Mouse (Mus musculus): ENCODE measurements around the gene Tusc2.
A peak's percentile ranks its signal among the peaks of the same experiment; 100 is the strongest.

Gene Tusc2

DNA sequence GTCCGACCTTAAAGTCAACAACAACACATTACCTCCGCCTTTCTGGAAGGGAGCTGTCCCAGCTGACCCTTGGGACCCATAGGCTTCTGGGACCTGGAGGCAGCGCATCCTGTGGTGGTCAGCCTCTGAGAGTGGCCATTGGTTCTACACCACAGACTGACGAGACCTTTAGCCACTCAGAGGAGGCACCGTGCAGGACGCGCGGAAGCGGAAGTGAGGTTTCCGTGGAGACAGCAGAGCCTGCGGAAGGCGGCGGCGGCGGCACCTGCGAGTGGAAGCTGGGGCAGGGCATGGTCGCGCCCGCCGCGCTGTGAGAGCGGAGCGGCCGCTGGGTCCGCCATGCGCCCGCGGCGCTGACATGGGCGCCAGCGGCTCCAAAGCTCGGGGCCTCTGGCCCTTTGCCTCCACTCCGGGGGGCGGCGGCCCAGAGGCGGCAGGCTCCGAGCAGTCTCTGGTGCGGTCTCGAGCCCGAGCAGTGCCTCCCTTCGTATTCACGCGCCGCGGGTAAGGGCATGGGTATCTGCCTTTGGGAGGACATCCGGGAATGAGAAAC, at the start of gene Tusc2:
Tusc2 (plus strand) TSS at position 227 of the 553 bp plus-strand sequence.
- peak; percentile 94 to 95 for DNase-seq

DNA sequence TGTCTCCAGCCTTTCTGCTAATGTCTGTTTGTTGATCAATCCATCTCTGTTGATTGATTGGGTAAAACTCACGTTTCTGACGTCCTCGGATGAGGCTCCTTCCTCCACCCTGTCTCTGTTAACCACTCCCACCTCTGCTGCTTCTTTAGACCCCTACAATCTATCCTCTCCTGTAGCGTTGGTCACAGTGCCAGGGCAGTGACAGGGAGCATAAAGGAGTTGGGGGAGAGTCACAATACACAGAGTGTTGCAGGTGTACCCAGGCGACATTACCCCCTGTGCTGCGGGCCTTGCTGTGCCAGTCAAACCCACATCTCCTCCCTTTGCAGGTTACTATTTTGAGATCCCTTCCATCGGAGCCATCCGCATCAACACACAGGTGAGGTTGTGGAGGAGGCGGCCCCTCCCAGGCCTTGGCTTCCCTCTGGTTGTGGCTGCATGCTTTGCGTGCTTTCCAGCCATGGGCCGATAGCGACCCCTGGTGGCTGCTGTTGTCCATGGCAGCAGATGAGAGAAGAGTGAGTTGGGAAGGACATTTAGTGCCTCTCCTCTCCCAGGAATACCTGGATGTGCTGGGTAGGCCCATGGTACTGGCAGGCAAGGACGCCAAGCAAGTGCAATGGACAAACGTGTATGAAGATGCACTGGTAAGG, 48.6 kb upstream of the Tusc2 start:
- DNase-seq: peak; percentile 94 to 95

DNA sequence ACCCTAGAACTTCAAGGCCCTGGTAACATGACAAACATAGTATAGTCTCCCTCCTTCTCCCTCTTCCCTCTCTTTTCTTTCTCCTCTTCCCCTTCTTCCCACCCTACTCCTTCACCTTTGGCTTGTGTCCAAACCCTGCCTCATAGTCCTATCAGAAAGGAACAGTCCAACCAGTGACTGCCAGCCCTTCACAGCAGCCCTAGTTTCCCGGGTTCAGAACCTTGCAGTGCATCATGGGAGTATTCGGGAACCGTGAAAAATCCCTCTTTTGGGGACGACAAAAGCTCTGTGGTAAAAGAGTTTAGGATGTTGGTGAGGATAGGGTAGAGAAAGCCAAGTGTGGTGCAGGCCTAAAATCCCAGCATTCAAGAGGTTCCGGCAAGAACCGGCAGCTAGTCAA, 42.7 kb upstream of the Tusc2 start:
- no peak for DNase-seq

DNA sequence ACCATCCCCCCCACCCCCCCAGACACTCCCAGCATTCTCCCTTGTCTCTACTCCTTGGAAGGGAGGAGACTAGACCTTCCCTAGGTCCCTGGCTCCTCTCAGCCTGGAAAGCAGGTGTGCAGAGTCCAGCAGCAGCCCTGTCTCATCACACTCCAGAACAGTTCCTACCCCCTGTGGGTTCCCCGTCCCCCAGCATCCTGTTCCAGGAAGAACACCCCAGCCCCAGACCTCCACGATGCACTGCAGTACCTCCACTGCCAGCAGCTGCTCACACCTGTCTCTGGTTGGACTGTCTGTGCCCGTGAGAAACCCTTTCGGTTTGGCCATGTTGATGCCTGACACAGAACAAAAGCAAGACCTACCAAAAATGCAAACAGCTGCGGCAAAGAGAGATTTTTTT, 41.9 kb upstream of the Tusc2 start:
- no peak for DNase-seq

DNA sequence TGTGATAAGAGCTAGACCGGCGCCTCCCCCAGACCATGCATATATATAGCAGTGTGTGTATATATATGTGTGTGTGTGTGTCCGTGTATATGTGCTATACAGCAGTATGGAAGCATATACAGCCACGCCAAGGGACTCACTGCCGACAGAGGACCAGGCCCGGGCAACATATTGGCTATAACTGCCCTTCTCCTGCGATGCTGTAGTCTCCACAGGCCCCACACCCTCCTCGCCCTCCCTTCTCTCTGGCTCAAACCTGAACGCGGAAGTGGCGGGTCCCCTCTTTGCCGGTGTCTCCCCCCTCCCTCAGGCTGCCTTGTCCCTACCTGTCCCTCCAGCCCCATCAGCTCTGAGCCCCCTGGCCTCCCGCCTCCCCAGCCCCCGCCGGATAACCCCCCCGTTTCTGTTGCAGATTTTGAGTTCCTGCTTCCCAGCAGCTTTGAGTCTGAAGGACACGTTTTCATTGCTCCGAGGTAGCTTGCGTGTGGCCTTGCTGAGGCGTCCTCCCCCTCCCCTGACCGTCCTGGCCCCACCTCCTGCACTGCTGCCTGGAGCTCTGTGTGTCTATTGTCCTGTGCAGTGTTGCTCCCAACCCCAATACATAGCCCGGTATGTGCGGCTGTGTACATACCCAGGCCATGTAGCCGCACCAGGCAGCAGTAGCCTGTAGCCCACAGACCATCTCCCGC, 41.2 kb upstream of the Tusc2 start:
- no peak for DNase-seq

DNA sequence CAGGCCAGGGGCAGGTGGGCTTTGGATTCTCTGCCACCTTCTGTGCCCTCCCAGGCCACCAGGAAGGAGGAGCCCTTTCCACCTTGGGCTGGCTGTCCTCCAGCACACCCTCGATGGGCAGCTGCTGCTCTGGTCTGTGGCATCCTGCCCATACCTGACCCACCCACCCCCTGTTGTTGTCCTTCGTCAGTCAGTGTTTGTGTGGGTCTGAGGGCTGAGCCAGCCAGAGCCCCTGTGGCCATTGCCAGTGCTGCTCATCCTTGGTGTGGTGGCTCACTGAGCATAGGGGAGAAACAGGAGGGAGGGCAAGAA, 40.7 kb upstream of the Tusc2 start:
- no peak for DNase-seq

DNA sequence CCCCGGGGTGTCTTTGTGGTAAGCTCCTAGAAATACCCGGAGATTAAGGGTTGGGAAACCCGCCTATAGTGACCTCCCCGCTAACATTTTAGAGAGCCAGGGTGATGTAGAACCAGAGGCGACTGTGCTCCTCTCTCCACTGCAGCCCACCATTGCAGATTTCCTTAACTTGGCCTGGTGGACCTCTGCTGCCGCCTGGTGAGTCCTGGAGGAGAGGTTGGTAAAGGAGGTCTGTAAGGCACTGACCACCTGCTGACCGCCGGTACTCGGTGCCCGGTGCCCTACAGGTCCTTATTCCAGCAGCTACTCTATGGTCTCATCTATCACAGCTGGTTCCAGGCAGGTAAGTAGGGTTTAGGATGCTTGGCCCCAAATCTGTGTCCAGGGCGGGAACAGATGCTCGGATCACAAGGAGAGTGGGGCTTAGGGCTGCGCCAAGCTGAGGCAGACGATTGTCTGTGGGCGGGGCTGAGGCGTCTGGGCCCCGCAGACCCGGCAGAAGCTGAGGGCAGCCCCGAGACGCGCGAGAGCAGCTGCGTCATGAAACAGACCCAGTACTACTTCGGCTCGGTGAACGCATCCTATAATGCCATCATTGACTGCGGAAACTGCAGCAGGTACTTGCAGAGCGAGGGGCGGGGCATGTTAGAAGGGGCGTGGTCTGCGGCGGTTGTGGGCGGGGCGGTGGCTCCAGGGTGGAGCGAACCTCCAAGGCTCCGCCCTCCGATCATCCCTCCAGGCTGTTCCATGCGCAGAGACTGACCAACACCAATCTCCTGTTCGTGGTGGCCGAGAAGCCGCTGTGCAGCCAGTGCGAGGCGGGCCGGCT, 36.6 kb upstream of the Tusc2 start:
- peak in 1 of 2 experiments; percentile 46 for DNase-seq

DNA sequence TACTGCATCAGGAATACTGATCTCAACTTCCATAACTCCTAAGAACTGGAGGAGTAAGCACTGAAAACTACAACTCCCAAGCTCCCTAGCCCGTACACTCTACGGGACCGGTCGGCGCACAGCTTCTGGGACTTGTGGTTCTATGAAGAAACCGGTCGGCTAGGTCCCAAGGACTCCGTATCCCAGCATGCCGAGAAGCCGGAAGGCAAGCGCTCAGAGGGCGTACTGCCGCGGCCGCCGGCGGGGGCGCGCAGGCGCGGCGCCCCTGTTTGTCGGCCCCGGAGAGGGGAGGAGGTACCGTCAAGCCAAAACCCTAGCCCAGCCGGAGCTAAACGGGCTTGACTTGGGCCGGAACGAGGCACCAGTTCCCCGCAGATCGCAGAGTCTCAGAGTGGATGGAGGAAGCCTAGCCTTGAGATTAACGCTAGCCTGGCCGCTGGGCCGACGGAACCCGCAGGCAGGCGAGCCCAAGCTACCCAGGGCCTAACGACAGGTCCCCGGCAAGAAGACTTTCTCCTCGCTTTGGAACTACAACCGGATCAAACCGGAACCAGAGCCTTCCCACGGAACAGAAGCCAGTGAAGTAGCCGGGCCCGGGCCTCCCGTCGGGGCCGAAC, 29.2 kb upstream of the Tusc2 start, which contains the start of gene Tmem115:
Tmem115 (plus strand) TSS at position 155 of the 617 bp plus-strand sequence.
- peak; percentile 89 to 91 for DNase-seq

DNA sequence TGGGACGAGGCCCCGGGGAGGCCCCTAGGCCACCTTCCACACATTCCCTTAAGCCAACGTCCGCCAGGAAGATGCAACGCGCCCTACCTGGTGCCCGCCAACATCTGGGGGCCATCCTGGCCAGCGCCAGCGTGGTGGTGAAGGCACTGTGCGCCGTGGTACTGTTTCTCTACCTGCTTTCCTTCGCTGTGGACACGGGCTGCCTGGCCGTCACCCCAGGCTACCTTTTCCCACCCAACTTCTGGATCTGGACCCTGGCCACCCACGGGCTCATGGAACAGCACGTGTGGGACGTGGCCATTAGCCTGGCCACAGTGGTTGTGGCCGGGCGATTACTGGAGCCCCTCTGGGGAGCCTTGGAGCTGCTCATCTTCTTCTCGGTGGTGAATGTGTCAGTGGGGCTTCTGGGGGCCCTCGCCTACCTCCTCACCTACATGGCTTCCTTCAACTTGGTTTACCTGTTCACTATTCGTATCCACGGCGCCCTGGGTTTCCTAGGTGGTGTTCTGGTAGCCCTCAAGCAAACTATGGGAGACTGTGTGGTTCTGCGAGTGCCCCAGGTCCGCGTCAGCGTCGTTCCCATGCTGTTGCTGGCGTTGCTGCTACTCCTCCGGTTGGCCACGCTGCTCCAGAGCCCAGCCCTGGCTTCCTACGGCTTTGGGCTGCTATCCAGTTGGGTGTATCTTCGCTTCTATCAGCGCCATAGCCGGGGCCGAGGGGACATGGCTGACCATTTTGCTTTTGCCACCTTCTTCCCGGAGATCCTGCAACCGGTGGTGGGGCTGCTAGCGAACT, 28.4 kb upstream of the Tusc2 start:
- peak; percentile 32 to 44 for DNase-seq

DNA sequence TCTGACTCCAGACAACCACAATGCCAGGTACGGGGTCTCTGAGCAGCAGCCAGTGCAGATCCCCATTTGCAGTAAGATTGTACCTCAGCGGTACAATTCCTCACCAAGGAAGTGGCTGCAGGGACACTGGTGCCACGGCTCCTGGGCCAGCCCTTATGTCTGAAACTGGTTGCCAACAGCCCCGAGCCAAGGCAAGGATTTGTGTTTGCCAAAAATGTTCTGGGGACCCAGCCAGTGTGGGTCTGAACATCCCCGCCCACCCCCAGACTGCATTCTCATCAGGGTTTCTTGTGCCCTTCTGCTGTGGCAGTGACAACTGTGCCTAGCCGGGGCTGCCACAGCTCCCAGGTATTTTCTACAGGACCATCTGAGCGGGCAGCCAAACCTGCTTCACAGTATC, 24.8 kb upstream of the Tusc2 start:
- DNase-seq: no peak

DNA sequence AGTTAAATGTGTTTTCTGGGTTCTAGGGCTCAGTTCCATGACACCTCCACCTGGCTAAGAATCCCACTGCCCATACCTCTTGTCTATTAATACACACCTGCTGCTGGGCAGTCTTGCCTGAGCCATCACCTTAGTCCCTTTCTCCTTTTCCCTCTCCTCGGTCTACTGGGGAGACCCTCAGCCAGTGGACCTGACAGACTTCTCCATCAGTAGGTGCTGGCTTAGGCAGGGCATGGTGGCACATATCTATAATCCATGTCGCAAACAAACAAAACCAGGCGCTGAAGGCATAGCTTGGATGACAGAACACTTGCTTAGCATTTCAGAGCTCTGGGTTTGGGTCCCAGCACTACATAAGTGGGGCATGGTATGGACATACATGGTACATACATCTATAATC, 24.3 kb upstream of the Tusc2 start:
- no peak for DNase-seq

DNA sequence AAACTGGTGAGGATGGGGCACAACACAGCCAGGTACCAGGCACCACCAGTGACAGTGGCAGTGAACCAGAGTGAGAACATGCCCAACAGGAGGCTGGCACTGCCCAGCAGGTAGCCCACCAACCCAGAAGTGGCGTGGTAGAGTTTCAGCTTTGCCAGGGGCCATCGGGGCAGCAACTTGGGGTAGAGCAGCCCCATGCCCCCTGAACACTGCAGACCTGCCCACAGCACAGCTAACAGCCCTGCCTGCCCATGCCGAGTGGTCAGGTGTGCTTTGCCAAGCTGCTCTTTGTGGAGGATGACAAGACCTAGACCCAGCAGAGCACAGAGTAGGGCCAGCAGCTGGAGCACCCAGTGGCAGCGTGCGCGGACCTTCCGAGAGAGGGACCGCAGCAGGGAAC, 23.1 kb upstream of the Tusc2 start:
- no peak for DNase-seq

DNA sequence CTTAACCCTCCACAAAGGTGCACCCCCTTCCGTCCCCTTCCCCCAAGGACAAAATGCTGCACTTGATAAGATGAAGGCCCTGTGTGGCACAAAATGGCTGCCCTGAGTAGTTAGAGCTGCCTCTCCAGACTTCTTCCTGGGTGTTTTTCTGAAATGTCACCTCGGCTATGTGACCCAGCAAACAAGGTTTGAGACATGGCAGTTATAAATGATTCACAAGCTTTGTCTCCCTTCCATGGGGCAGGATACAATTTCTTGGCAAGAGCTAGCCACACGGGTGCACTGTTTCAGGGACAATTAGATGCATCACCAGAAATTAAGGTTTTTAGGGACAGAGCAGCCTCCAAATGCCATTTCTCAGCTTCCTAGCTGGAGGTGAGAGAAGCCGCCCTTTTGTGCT, 22.6 kb upstream of the Tusc2 start:
- no peak for DNase-seq

DNA sequence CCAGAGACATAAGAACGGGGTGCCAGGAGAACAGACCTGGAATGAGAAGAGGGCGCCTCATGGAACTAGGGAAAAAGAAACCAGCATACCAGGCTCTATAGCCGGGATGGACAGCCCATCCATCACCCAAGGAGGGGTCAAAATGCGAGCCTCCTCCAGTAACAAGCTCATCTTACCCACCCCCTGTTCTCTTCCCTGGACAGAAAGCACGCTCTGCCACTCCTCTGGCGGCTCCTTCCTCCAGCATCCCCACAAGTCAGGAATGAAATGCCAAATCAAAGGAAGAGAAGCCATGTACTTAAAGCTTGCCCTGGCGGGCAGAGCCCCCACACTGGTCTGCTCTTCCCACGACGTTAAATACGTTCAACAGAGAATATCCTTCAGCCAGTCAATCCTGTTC, 22.1 kb upstream of the Tusc2 start:
- no peak for DNase-seq

DNA sequence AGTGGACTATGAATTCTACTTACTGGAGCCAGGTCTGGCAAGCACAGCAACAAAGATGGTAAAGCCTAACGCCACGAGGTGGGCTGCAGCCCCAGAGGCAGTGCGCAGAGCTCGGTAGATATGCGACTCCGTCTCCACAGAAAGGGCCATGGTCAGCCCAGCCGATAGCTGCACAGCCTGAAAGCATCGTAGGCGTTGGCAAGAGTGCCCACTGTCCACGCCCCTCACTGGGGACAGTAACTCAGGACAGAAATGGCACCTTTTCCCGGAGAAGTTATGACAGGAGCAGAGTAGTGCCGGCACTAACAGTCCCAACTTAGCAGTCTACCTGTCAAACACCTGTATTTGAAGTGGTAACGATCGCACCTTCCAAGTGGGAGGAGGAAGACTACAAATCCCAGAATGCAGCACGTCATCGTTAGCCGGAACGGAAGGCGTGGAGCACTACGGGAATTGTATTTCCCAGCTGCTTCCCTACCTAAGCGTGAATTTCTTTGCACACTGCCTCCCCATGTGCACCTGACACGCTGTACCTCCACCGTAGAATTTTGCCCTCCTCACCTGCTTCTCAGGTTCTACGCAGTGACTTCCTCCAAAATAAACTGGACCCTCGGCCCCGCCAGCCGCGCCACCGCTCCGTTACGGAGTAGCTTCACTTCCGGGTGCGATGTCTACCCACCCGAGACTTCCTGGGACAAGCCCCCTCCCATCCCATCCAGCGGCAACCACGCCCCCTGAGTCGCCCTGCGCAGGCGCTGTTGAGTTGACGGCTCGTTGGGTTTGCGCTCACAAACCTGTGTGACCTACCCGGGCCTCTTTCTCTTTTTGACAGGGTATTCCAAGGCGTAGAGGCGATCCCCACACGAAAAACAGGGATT, 21.3 kb upstream of the Tusc2 start, which contains the start of the genes Cyb561d2 and Nprl2:
Cyb561d2 (minus strand) TSS at position 720 of the 878 bp plus-strand sequence.
Nprl2 (plus strand) TSS at position 753 of the 878 bp plus-strand sequence.
- DNase-seq: peak; percentile 90 to 92

DNA sequence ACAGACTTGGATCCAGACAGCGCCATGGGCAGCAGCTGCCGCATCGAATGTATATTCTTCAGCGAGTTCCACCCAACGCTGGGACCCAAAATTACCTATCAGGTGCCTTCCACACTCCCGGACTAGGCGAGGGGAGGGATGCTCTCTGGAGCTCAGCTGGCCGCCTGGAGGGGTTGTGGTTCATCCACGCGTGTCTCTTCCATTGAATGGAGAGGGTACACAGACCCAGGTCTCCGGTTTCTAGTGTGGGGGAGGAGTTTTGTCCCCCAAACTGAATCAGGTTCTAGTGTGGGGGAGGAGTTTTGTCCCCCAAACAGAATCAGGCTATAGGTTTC, 20.7 kb upstream of the Tusc2 start:
- DNase-seq: no peak

DNA sequence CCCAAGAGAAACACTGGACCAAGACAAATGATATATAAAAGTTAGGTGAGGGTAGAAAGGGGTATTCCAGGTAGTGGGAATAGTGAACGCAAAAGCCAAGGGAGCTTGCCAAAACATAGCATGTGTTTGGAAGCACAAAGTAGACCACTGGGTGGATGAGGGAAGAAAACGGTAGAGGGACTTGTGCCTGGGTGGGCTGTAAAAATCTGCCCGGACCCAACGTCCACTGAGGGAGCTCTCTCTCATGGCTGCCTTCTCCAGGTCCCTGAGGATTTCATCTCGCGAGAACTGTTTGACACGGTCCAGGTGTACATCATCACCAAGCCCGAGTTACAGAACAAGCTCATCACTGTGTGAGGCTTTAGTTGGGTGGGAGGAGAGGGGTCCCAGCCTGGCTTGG, 20.3 kb upstream of the Tusc2 start:
- no peak for DNase-seq

DNA sequence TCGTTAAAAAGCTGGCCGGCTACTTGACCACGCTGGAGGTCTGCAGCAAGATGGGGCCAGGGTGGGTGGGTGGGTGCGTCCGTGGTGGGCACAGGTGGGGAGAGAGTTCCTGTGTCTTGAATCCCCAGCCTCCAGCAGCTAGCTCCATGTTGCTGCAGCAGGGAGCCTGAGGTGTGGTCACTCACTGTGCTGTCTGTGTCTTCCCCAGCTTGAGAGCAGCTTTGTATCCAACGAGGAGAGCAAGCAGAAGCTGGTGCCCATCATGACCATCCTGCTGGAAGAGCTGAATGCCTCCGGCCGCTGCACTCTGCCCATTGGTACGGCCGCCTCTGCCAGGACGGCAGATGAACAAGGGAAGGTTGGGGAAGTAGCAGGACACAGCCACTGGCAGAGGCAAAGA, 19.8 kb upstream of the Tusc2 start:
- DNase-seq: no peak

DNA sequence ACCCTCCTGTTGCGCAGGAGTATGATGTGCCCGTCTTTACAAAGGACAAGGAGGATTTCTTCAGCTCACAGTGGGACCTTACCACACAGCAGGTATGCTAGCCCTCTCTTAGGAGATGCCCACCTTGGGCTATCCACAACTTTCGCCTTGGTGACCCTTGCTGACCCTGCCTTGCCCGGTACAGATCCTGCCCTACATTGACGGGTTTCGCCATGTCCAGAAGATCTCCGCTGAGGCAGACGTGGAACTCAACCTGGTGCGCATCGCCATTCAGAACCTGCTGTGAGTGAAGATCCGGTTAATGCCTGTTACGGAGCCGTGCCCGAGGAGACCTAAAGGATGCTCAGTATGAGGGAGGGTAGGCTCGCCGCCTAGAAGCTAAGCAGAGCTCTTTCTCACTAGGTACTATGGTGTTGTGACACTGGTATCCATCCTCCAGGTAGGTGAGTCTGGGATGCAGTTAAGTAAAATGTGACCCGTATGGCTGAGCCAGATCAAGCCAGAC, 18.8 kb upstream of the Tusc2 start:
- no peak for DNase-seq

DNA sequence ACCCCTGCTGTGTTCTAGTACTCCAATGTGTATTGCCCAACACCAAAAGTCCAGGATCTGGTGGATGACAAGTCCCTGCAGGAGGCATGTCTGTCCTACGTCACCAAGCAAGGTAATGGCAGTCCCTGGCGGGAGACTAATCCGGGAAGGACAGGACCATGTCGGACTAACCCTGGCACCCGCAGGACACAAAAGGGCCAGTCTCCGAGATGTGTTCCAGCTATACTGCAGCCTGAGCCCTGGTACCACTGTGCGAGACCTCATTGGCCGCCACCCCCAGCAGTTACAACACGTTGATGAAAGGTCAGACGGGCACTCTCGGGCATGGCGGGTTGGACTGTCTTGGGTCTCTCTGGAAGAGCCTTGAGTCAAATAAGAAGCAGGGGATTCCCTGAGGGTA, 18.3 kb upstream of the Tusc2 start:
- no peak for DNase-seq

DNA sequence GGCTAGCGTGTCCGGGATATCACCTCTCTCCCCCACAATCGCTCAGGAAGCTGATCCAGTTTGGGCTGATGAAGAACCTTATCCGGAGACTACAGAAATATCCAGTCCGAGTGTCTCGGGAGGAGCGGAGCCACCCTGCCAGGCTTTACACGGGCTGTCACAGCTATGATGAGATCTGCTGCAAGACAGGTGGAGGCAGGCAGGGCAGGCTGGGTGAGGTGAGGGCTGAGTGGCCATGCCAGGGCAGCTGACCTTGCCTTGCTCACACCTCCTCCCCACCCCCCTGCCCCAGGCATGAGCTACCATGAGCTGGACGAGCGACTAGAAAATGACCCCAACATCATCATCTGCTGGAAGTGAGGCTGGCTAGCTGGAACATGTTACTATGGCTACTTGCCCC, 17.9 kb upstream of the Tusc2 start:
- no peak for DNase-seq
